Mouse (Mus musculus): Measurements from ENCODE around the gene Olfml3.
A peak's percentile ranks its signal among the peaks of the same experiment; 100 is the strongest.

Gene Olfml3

DNA sequence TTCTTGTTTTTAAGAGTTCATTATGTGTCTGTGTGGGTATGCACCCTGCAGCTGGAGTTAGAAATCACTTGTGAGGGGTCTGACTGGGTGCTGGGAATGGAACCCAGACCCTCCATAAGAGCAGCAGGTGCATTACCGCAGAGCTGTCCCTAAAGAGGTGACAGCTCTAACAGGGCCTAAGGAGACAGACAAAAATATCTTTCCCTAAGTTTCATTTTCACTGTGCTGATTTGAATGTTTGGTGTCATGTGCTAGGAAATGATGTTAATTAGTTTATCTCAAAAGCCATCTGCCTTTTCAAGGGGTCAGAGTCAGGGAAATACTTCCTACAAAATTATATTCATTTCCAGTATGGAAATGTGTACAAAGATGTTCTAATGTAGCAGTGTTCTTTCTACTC is 1.5 kb upstream of the Olfml3 start, which contains the start of gene Gm10964:
Gene Gm10964 (plus strand): TSS at position 38 of the 400 bp plus-strand sequence.
- peak; percentile 14 for DNase-seq (ENCODE audit: low read depth)

DNA sequence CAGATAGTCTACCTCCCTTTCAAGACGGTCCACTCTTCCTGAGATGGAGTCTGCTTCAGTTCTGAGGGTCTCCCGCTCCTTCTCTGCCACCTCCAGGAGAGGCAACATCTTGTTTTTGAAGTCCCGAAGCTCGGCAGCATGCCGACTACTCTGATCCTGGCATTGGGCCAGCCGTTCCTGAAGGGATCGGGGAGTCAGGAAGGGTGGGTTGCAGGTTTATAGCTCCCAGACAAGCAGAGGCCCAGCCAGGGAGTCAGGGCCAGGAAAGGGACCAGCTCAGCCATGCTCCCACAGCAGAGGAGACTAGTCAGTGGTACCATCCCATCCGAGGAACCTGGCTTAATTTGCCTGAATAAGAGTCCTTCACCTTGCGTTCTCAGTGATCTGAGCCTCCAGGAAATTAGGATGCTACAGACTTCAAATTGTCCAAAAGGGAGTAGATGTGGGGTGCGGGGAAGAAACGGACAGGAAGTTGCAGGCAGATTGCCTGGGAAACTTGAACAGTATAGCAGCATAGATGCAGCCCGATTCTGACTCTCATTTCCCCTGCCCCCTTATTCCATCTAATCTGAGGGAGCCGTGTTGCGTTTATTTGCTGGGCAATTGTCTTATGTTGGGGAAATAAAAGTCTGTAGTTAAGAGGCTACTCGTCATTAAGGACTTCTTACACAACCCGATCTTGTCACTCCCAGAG is 593 bp downstream of the Olfml3 start:
- DNase-seq (ENCODE audit: low read depth): no peak

DNA sequence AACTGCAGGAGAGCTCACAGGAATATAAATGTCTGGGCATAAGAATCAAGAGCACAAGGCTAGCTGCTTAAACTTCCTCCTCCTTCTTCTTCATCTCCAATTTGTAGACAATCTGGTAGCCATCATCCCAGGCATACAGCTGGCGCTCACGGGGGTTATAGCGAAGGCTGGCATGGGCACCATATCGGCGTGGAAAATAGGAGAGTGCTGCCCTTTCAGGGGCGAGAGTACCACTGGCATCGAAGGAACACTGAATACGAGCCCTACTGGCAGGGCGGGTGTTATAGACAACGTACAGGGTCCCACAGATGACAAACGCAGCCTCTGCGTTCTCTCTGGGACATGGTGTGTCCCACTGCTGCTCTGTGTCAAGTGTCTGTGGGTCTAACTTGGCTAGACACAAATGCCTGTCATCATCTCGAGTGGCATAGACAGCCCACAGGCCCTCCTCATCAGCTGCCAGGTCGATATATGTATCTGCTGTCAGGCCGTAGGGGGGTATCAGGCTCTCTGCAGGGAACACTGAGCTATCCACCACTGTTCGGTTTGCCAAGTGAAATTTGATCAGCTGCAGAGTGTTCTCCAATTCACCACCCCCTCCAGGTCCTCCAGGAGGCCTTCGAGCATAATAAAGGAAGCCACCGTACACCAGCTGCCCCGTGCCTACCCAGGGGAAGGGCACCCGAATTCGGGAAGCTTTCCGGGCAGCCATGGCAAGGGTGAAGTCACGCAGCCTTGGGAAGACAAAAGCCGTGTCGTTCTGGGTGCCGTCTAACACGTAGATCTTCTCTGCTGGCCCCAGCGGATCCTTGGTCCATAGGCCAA is 1.8 kb downstream of the Olfml3 start:
- DNase-seq (ENCODE audit: low read depth): no peak

DNA sequence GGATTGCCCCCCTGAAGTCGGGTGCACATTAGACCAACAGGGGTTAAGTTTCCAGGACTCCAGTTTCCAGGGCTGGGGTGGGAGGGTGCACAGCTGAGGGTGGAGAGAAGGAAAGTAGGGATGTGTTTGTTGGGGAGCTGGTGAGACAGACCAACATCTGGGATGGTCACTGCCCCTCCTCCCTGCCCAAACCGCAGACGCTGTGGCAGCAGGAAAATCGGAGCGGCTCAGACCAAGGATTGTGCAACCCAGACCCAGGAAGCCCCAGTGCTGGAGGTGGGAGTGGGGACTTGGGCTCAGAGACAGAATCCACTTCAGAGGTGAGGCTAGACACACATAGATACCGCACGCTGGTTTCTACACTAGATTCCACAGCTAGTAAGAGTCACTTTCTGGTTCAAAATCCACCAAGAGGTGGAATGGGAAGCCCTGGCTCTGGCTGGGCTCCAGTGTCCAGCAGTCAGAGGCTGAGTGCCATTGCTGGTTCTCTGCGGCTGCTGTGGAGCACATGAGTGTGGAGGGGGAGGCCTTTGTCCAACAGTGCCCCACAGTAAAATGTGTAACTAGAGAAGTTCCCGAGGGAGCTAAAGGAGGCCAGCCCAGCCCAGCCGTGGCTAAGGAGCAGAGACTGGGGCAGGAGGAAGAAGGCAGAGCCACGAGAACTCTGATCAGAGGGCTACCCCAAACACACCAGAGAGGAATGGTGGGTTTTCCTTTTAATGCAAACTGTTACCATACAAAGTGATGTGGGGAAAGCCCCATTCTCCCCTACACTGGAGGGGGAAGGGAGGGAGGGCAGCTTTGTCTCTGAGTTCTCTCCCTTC is 2.9 kb downstream of the Olfml3 start:
- DNase-seq (ENCODE audit: low read depth): no peak

DNA sequence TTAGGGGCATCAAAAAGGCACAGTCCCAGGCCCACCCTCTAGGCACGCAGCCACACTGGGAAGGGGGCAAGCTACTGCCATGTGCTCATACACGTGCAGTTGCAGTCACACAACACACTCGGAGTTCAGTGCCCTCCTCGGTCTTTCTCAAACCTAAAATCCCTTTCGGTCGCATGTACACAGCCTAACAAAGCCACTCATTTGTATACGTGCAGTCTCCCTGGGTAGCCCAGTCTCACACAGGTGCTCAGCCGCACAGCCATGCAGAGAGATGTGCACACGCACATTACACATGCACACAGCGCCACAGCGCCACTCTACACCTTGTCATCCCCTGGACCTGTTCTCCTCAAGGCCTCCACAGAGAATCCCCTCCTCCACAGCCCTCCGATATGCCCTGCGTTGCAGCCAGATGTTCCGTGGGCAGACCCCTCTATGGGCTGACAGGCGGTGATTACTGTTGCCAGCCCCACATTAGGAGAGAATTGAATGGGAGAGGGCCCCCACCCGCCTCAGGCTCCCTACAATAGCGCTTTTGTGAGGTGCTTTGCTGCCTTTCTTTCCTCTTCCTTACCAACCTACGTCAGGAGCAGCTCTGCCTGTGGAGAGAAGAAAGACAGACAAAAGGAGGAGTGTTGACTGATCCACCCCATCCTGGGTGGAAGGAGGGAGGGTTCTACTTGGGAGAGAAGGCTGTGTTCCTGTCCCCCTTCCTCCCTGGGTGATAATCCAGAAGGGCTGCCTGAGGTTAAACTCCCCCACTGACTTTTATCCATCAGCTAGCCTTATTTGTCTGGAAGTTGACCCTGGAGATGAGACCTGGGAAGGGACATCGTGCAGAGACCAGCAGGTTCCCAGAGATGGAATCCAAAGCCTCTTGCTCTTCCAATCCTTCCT is 3.8 kb downstream of the Olfml3 start:
- no peak for DNase-seq (ENCODE audit: low read depth)

DNA sequence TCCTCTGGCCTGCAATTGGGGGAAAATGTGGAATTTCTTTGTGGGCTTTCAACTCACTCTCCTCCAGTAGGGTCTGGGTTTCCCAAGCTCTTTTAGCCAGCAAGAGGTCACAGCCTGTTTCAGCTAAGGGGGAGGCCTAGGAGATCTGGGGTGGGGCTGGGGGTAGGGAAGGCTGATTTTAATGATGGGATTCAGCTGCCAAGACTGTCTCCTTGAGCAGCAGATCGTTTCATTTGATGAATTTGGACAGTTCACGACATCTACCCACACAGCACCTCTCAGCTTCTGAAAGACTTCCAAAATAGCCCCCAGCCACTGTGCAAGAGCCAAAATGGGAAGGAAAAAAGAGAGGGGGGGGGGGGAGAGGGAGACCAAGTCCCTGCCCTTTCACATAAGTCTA is 4.6 kb downstream of the Olfml3 start:
- DNase-seq (ENCODE audit: low read depth): no peak

DNA sequence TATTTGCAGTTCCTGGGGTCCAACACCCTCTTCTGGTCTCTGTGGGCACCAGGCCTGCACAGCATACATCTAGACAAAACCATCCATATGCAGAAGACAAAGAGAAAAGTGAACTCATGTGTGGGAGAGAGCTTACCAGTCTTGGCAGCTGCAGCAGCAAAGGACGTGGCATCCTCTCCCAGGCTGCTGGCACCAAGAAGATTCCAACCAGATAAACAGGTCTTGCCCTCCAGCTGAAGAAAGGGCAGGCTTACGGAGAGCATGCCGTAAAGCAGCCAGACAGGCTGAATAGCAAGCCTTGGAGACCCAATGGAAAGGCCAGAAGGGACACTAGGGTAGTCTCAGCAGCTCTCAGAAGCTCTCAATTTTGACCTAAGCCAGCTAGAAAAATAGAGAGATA is 5.7 kb downstream of the Olfml3 start:
- no peak for DNase-seq (ENCODE audit: low read depth)

DNA sequence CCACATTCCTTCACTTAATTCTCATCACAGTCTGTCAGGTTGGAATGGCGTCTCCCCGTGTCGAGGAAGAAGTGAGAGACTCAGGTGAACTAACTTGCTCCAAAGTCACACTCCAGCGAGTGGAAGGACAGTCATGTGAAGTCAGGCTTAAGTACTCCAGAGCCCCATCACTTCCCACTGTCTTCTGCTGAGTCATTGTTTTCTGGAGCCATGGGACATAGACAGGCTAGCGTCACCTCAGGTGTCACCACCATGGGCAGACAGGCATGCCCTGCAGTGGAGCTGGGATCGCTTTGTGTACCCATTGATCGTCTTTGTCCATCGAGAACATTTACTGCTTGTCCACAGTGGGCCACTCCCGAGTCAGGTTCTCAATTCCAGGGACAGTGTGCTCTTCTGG is 8.0 kb downstream of the Olfml3 start:
- DNase-seq (ENCODE audit: low read depth): no peak

DNA sequence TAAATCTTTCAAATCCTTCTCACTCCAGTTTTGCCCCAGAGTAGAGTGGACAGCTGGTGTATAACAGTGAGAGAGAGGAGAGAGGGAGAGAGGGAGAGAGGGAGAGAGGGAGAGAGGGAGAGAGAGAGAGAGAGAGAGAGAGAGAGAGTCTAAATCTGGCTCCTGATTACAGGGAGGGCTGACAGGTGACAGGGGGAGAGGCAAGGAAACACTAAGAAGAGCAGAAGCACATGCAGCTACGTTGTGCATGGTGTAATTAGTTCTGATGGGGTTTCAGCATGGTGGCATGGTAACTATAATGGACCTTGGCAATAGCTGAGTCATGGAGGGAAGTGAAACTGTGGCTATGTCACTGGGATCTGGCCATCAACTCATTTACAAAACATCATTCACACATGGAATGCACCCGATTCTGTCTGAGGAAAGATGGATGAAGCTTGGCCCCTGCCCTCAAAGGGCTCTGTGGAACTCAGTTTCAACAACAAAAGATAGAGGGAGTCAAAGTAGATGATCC is 9.9 kb downstream of the Olfml3 start:
- DNase-seq (ENCODE audit: low read depth): no peak

DNA sequence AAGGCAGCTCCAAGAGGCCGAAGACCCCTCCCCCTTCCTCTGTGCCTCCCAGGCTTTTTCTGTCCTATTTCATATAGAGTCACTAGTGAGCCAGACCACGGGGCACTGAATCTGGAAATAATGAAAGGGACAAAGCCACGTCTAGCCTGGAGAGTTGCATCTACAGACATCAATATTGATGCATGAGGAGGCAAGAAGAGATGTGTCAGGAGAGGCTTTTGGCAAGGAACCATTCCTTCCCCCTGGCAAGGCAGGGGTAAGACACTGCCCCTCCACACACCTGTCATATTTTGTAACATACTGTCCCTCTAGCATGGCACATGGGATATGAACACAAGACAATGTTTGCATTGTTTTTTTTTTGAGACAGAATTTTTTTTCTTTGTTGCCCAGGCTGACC is 11.2 kb downstream of the Olfml3 start:
- DNase-seq (ENCODE audit: low read depth): no peak

DNA sequence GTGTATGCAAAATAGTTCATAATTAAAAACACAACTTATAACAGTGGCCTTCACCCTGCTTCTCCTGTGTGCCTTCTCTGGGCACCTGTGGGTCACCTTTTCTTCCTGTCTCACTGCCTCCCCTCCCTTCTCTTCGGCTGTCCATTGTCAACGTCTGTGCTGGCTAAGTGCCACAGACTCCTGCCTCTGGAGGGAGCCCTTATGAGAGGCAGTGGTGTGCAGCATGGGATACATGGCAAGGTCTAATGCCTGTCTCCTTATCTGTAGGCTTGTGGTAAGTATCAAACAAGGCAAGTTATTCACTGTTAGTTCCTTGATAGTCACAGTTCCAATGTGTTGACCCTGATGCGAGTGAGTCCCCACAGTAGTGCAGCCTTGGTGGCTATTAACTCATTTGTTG is 13.7 kb downstream of the Olfml3 start:
- DNase-seq (ENCODE audit: low read depth): no peak

DNA sequence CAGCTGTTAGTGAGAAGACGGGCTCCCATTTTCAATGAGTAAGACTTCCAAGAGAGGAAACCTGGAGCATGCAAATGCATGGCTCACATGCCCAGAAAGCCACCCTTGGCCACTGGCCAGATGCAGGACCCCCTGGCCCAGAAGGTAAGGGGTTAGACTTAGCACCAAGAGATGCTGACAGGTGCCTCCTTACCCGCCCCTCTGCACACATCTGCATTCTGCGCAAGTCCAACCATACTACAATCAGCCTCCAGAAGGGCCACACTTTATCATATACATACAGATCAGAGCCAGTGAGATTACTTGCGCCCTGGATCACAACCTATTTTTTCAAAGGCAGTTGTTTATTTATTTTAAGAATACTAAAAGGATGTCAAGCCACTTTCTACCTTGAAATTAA is 19.1 kb downstream of the Olfml3 start:
- DNase-seq (ENCODE audit: low read depth): no peak

DNA sequence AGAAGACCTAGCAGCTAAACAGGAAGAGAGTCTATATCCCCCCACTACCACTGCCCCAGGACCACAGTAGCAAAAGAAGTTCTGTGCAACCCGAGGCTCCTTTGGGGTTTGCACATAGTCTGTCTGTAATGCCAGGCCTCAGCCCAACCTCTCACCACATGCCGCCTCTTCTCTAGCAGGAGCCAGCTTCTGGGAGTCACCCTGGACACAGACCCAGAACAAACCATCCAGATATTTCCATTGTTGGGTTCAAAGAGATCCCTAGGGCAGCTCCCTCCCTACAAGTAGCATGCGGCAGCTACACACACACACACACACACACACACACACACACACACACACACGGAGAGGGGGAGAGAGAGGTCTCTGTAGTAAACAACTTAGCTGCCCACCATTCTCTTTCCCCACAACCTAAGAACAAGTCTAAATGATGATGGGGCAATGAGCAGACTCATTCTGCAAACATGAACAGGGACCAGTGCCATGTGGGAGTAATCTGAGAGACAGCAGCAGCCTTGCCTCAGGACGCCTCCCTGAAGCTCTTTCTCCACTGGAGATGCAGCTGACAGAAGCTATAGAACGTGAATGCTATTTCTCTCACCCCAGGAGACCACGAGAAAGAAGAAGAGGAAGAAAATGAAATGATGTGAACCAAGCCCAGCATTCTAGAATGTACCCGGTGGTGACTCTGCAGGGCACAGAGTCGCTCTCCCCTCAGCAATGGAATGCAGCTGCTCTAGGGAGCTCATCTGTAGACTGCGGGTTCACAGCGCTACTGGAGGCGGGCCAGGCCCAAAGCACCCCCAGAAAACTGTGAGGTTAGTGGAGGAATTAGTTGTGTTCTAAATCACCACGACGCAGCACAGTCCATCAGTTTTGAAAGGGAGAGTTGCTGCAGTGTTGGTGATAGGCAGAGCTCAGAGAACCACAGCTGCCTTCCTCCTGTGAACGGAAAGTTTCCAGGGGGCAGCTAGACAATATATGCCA is 20.7 kb downstream of the Olfml3 start:
- no peak for DNase-seq (ENCODE audit: low read depth)

DNA sequence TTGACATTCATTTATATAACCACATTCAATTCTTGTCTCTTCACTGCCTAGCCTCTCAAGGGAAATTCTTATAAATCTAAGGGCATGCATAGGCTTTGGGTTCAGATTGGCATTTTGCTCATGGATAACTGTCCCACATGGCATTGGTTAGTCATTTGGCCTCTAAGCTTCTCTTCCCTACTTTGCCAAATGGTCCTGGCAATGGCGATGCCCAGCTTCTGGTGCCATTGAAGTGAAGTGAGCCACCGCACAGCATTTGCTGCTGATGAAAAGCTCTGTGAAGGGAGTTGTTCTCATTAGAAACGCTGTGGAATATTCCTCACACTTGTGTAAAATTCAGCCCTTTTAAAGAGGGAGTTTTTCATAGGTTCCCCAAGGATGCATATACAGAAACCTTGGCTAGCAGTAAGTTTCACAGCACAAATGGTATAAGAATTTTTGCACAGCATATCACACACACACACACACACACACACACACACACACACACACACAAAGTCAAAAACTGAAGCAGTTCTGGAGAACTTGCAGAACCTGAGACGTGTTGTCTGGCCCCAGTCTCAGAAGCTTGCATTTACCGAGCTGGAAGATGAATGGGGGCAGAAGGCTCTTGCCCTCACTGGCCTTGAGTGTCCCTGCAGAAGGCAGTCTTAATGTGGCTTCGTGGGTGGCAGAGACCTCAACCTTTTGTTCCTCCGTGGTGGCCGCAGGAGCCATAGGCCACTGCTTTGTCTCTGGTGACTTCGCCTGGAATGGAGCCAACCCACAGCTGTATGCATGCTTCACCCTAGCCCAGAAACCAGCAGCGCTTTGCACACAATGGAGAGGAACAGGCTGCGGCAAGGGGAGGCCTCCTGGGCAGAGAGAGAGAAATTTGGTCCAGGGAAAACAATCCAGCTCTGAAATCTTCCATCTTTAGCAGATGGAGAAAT is 21.8 kb downstream of the Olfml3 start:
- DNase-seq (ENCODE audit: low read depth): no peak

DNA sequence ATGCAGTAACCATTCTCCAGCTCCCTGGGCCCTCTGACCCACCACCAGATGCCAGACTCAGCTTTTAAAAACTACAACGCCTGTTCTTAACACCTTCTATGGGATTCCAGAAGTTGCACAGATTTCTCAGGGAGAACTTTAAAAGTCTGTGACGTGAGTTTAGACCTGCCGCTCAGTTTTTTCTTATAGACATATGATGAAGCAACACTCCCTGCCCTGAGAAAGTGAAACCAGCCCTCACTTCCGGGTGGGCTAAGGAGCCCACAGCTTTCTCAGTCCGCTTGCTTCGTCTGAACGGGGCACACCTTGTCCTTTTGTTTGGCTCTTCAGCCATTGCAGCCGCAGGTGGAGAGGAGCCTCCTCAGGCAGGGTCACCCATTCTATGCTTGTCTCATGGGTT is 22.9 kb downstream of the Olfml3 start:
- DNase-seq (ENCODE audit: low read depth): no peak

DNA sequence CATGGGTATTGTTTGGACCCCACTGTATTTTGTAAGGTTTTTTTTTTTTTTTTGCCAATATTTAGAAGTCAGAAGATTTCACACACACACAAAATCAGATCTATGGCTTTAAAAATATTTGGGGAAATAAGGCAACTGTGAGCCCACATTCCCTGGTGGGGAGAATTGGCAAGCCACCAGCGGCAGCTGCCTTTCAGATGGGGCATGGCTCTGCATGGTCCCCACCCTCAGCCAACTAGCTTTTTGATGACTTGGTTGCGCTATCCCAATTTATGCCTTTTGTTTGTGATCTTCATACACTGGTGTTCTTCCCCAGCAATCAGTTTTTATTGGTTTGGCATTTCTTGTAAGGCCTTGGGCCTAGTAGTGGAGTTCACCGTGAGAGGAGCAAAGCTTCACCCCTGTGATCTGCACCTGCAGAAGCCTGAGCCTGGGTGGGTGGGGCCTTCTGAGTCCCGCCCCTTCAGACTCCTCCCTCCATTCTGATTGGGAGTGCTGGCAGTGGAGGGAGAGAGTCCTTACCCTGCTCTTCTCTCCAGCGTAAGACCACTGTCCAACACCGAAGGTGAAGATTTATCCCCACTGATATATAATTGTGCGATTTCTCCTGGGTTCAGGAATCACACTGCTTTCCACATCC is 23.4 kb downstream of the Olfml3 start:
- DNase-seq (ENCODE audit: low read depth): no peak

DNA sequence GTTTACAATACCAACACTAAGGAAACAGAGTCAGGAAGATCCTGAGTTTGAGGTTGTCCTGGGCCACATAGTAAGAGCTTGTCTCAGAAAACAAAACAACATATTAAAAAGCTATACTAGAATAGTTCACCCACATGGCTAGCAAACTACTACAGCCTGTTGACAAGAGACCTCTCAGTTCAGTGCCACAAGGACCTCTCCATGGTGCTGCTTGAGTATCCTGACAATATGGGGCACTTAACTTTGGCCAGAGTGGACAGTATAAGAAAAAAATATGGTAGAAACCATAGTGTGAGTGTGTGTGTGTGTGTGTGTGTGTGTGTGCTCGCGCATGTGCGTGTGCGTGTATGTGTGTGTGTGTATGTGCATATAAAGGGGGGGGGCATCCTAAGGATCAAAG is 25.6 kb downstream of the Olfml3 start:
- no peak for DNase-seq (ENCODE audit: low read depth)

DNA sequence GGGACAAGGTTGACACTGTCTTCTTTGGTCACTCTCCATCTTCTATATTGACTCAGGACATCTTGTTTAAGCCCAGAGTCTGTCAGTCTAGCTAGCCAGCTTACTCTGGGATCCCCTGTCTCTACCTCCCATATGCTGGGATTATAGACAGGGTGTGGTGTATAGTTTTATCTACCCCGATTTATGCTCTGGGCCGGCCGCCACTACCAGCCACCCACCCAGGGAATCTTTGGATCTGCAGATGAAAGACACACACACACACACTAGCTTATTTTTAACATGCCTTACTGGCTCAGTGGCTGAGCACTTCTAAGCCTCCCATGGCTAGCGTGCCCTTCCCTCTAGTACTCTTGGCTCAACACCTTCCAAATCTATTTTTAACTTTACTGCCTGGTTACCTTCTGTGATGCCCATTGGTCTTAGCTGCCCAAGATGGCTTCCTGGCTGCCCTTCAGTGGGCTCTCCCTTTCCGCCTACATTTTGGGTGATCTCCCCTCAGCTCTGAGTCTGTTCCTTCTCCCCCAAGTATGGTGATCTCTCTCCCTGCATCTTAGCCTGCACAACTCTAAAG is 28.2 kb downstream of the Olfml3 start:
- no peak for DNase-seq (ENCODE audit: low read depth)

Measured in induced T-regulatory cell, adult 2 months (primary cell).